Mouse (Mus musculus): ENCODE data around the gene Naif1. TPM values are rescaled to one million over a fixed set of nuclear protein-coding genes. Genes with fewer than 3 reads are reported as not detected.

Gene Naif1
- polyA plus RNA-seq, 1 experiment from 2014 or later = 3.8 TPM

GRCm38 (mm10) chr2:32492661-32493060, 42.4 kb downstream of the Naif1 start:
- WGBS (ENCODE audit: missing documents) = 75% methylated on average over 2 of the region's 2 CpGs
- no peaks in the 10 kb centered on the region for H3K36me3 ChIP-seq (ENCODE audit: inconsistent target)
- H3K4me3 ChIP-seq (ENCODE audit: inconsistent target) = no peak overlapping the region
- H3K27ac ChIP-seq = no peak overlapping the region
- no peaks in the 10 kb centered on the region for H3K79me2 ChIP-seq (ENCODE audit: inconsistent target)

GRCm38 (mm10) chr2:32493301-32493701, 43.0 kb downstream of the Naif1 start:
- H3K4me3 ChIP-seq (ENCODE audit: inconsistent target) = no peak overlapping the region
- H3K36me3 ChIP-seq (ENCODE audit: inconsistent target) = no peaks in the 10 kb centered on the region
- H3K79me2 ChIP-seq (ENCODE audit: inconsistent target) = no peaks in the 10 kb centered on the region
- H3K27ac ChIP-seq = no peak overlapping the region
- 40% methylated on average over 11 of the region's 12 CpGs for WGBS (ENCODE audit: missing documents)

GRCm38 (mm10) chr2:32494522-32494921, 44.3 kb downstream of the Naif1 start:
- Histone ChIP-seq H3K79me2 (ENCODE audit: inconsistent target) (no peaks in the 10 kb centered on the region), H3K36me3 (ENCODE audit: inconsistent target) (no peaks in the 10 kb centered on the region), H3K27ac (no peak overlapping the region), H3K4me3 (ENCODE audit: inconsistent target) (no peak overlapping the region)
- 29% methylated on average over 2 of the region's 2 CpGs for WGBS (ENCODE audit: missing documents)

- Histone ChIP-seq H3K27ac (no peak overlapping the region), H3K79me2 (ENCODE audit: inconsistent target) (no peaks in the 10 kb centered on the region), H3K4me3 (ENCODE audit: inconsistent target) (no peak overlapping the region), H3K36me3 (ENCODE audit: inconsistent target) (no peaks in the 10 kb centered on the region)
- 4% methylated on average over 17 of the region's 20 CpGs for WGBS (ENCODE audit: missing documents)
These were observed 45.0 kb downstream of the Naif1 start for GRCm38 (mm10) chr2:32495185-32495726.

GRCm38 (mm10) chr2:32496190-32496589, 45.9 kb downstream of the Naif1 start:
- H3K27ac ChIP-seq = no peak overlapping the region

DNA sequence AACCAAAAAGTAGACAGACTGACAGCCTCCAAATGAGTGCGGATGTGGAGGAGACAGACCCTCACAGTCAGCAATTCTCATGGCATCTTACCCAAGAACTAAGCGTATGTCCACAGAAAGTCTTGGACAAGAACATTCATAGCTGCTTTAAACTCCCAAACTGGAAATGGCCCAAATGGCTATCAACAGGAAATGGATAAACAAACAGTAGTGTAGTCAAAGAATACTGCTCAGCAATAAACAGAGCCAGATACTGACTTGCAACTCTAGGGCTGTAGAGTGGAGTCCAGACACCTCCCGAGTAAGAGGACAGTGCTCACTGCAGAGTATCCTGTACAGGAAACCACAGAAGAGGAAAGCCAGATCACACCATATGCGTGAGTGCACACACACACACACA, 49.1 kb downstream of the Naif1 start:
- Histone ChIP-seq H3K27ac (no peak overlapping the region), H3K79me2 (ENCODE audit: inconsistent target) (no peaks in the 10 kb centered on the region), H3K4me3 (ENCODE audit: inconsistent target) (no peak overlapping the region), H3K36me3 (ENCODE audit: inconsistent target) (no peaks in the 10 kb centered on the region)
- WGBS (ENCODE audit: missing documents) = 57% methylated on average over 4 of the region's 4 CpGs

More at GRCm38 (mm10) chr2:32496190-32496589, 45.9 kb downstream of the Naif1 start:
- no peaks in the 10 kb centered on the region for H3K36me3 ChIP-seq (ENCODE audit: inconsistent target)
- no peak overlapping the region for H3K4me3 ChIP-seq (ENCODE audit: inconsistent target)
- WGBS (ENCODE audit: missing documents) = 28% methylated on average over 5 of the region's 5 CpGs
- no peaks in the 10 kb centered on the region for H3K79me2 ChIP-seq (ENCODE audit: inconsistent target)

DNA sequence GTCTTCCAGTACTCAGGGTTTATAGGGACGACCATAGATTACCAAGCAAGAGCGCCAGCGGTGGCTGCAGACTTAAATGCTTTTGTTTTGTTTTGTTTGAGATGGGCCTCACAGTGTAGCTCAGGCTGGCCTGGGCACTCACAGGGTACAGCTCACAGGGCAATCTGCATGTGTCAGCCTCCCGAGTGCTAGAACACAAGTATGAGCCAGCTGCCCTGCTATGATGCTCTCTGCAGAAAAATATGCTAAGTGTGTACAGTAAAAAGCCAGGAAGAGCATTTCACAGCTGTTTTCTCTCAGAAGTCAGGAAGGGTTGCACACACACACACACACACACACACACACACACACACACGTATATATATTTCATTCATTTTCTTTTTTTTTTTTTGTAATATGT, 50.2 kb downstream of the Naif1 start:
- no peaks in the 10 kb centered on the region for H3K36me3 ChIP-seq (ENCODE audit: inconsistent target)
- H3K27ac ChIP-seq = no peak overlapping the region
- no peaks in the 10 kb centered on the region for H3K79me2 ChIP-seq (ENCODE audit: inconsistent target)
- no peak overlapping the region for H3K4me3 ChIP-seq (ENCODE audit: inconsistent target)
- 88% methylated on average over 4 of the region's 5 CpGs for WGBS (ENCODE audit: missing documents)

- H3K36me3 ChIP-seq (ENCODE audit: inconsistent target) = no peaks in the 10 kb centered on the region
- WGBS (ENCODE audit: missing documents) = 85% methylated on average over 5 of the region's 5 CpGs
- no peak overlapping the region for H3K4me3 ChIP-seq (ENCODE audit: inconsistent target)
- no peaks in the 10 kb centered on the region for H3K79me2 ChIP-seq (ENCODE audit: inconsistent target)
- H3K27ac ChIP-seq = no peak overlapping the region
These were observed 51.6 kb downstream of the Naif1 start for GRCm38 (mm10) chr2:32501754-32502324.

DNA sequence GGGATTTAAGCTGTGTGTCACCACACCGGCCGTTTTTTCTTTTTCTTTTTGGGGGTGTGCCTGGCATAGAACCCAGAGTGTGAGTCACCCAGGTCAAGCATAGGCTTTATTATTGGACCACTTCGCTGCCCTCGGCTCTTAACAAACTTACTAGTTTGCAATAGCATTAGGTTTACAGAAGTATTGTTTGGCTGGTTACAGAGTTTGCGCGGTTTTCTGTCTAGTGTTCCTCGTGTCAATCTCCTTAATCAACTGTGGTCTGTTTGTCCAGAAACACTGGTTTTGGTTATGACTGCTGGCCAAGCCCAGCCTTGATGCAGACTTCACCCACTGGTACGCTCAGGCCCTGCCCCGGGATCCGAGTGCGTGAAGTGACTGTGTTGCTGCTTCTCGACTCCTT, 52.6 kb downstream of the Naif1 start:
- no peaks in the 10 kb centered on the region for H3K79me2 ChIP-seq (ENCODE audit: inconsistent target)
- H3K4me3 ChIP-seq (ENCODE audit: inconsistent target) = no peak overlapping the region
- no peaks in the 10 kb centered on the region for H3K36me3 ChIP-seq (ENCODE audit: inconsistent target)
- 46% methylated on average over 11 of the region's 12 CpGs for WGBS (ENCODE audit: missing documents)
- H3K27ac ChIP-seq = no peak overlapping the region

DNA sequence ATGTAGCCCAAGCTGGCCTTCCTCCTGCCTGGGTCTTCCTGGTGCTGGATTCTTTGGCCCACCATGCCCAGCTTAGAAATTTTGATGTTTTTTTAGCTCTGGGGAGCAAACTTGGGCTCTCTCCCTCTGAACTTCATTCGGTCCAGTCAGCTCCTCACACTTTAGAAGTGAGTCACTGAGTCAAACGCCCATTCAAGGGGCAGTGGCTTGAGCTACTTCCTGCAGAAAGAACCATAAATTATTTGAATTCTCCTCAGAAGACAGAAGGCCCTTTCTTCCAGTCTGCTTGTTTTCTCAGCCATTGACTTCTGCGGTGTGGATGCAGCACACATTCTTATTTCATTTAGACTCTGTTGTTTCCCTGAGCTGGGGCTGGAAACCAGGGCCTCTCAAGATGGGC, 53.3 kb downstream of the Naif1 start:
- 35% methylated on average over 3 of the region's 3 CpGs for WGBS (ENCODE audit: missing documents)
- H3K36me3 ChIP-seq (ENCODE audit: inconsistent target) = no peaks in the 10 kb centered on the region
- H3K4me3 ChIP-seq (ENCODE audit: inconsistent target) = no peak overlapping the region
- peak overlapping the region; percentile 12; the same call in 1 of the 2 replicates for H3K27ac ChIP-seq
- H3K79me2 ChIP-seq (ENCODE audit: inconsistent target) = no peaks in the 10 kb centered on the region

GRCm38 (mm10) chr2:32505536-32505935, 55.3 kb downstream of the Naif1 start:
- Histone ChIP-seq H3K27ac (no peak overlapping the region), H3K36me3 (ENCODE audit: inconsistent target) (no peaks in the 10 kb centered on the region), H3K4me3 (ENCODE audit: inconsistent target) (no peak overlapping the region), H3K79me2 (ENCODE audit: inconsistent target) (no peaks in the 10 kb centered on the region)
- 100% methylated on average over 2 of the region's 2 CpGs for WGBS (ENCODE audit: missing documents)

Other genes starting within 250 kb of the Naif1 start
- gene Pomt1, start 213.9 kb upstream of the Naif1 start, polyA plus RNA-seq (2018) = 11.1 to 15.3 TPM (median 12.5 TPM) in 3 replicates
- gene Uck1, start 190.3 kb upstream of the Naif1 start, polyA plus RNA-seq (2018) = 19.4 to 32.3 TPM (median 28.1 TPM) in 3 replicates
- 31.7 to 53.4 TPM (median 36.4 TPM) in 3 replicates for gene Golga2, start 163.1 kb upstream of the Naif1 start, polyA plus RNA-seq (2018)
- gene Swi5, start 162.4 kb upstream of the Naif1 start, polyA plus RNA-seq (2018) = 220 to 392 TPM (median 276 TPM) in 3 replicates
- gene Ciz1, start 98.1 kb upstream of the Naif1 start, polyA plus RNA-seq (2018) = 35.3 to 118 TPM (median 57.2 TPM) in 3 replicates
- gene Dnm1, start 97.1 kb upstream of the Naif1 start, polyA plus RNA-seq (2018) = 0.23 TPM in 1 of 3 replicates, not detected in the others
- 22.2 to 62.2 TPM (median 53.7 TPM) in 3 replicates for gene 1110008P14Rik, start 68.5 kb upstream of the Naif1 start, polyA plus RNA-seq (2018)
- 2.6 to 16.1 TPM (median 12.6 TPM) in 3 replicates for gene Lcn2, start 62.2 kb upstream of the Naif1 start, polyA plus RNA-seq (2018)
- gene Ptges2, start 54.6 kb upstream of the Naif1 start, polyA plus RNA-seq (2018) = 7.9 to 14.2 TPM (median 9.4 TPM) in 3 replicates
- 7.1 to 13.2 TPM (median 12.2 TPM) in 3 replicates for gene Slc25a25, start 988 bp downstream of the Naif1 start, polyA plus RNA-seq (2018)
- gene Fam102a, start 84.9 kb downstream of the Naif1 start, polyA plus RNA-seq (2018) = 3.5 to 9.1 TPM (median 3.9 TPM) in 3 replicates
- gene Dpm2, start 120.4 kb downstream of the Naif1 start, polyA plus RNA-seq (2018) = 48.3 to 76.8 TPM (median 72.3 TPM) in 3 replicates
- gene Pip5kl1, start 124.3 kb downstream of the Naif1 start, polyA plus RNA-seq (2018) = not detected in 3 replicates
- gene 9430097D07Rik, start 125.2 kb downstream of the Naif1 start, polyA plus RNA-seq (2018) = not detected in 3 replicates
- gene St6galnac4, start 136.6 kb downstream of the Naif1 start, polyA plus RNA-seq (2018) = 30.1 to 43.5 TPM (median 34.6 TPM) in 3 replicates
- gene St6galnac6, start 149.3 kb downstream of the Naif1 start, polyA plus RNA-seq (2018) = 24.8 to 53.9 TPM (median 25.2 TPM) in 3 replicates
- 3.0 to 4.2 TPM (median 3.3 TPM) in 3 replicates for gene Ak1, start 171.3 kb downstream of the Naif1 start, polyA plus RNA-seq (2018)
- gene Eng, start 196.1 kb downstream of the Naif1 start, polyA plus RNA-seq (2018) = 25.0 to 28.5 TPM (median 26.4 TPM) in 3 replicates

Measured in macrophage (primary cell).